Mouse (Mus musculus) midbrain, postnatal 0 days (tissue): ENCODE data around the gene Tmem50b. TPM values are rescaled to one million over a fixed set of nuclear protein-coding genes. Genes with fewer than 3 reads are reported as not detected.

Experiments used
- ATAC-seq: fragments of 200-750 bp; cut with Nextera tagmentation; 2 replicates; pipeline ENCODE4 v1.8.0; 2017; ENCODE audit warnings: moderate number of reproducible peaks, mild to moderate bottlenecking, moderate TSS enrichment, moderate library complexity; ENCODE audit not compliant: low FRiP score
- DNase-seq: peaks from one replicate; pipeline ENCODE4 v3.0.0-alpha.2; 2015; ENCODE audit warnings: low spot score
- H3K27ac ChIP-seq: fragments of 300-500 bp; sonication (generic); 2 replicates; pipeline ENCODE4 v1.5.1; 2014; ENCODE audit warnings: low read depth, mild to moderate bottlenecking, low read length, mixed read lengths
- H3K27me3 ChIP-seq: fragments of 300-500 bp; sonication (generic); 2 replicates; pipeline ENCODE4 v1.6.1; 2014; ENCODE audit warnings: low read length, control low read depth, mixed read lengths; ENCODE audit not compliant: insufficient read depth
- H3K36me3 ChIP-seq: fragments of 300-500 bp; sonication (generic); 2 replicates; pipeline ENCODE4 v1.6.1; 2014; ENCODE audit warnings: low read length, control low read depth, mixed read lengths; ENCODE audit not compliant: insufficient read depth
- H3K4me1 ChIP-seq: fragments of 300-500 bp; sonication (generic); 2 replicates; pipeline ENCODE4 v1.6.1; 2014; ENCODE audit warnings: mild to moderate bottlenecking, control low read depth, antibody characterized with exemption, low read length, mixed read lengths; ENCODE audit not compliant: insufficient read depth
- H3K4me2 ChIP-seq: fragments of 300-500 bp; sonication (generic); 2 replicates; pipeline ENCODE4 v1.6.1; 2014; ENCODE audit warnings: low read depth, mild to moderate bottlenecking, low read length, mixed read lengths; ENCODE audit not compliant: poor library complexity, severe bottlenecking
- H3K4me3 ChIP-seq: fragments of 300-500 bp; sonication (generic); 2 replicates; pipeline ENCODE4 v1.5.1; 2014; ENCODE audit warnings: low read depth, mild to moderate bottlenecking, low read length, moderate library complexity
- H3K9ac ChIP-seq: fragments of 300-500 bp; sonication (generic); replicated peaks from 2 replicates; pipeline ENCODE4 v1.6.1; 2014; ENCODE audit warnings: mild to moderate bottlenecking, low read length, moderate library complexity, mixed read lengths; ENCODE audit not compliant: poor library complexity, severe bottlenecking
- H3K9me3 ChIP-seq: fragments of 300-500 bp; sonication (generic); 2 replicates; pipeline ENCODE4 v1.6.1; 2016; ENCODE audit warnings: low read length, control low read depth
- CTCF ChIP-seq: IDR thresholded peaks from 2 replicates; pipeline ENCODE4 v1.5.1; 2016; ENCODE audit warnings: antibody characterized with exemption, mild to moderate bottlenecking
- WGBS: fragments of 180-500 bp; shearing (Covaris S2); extraction: QIAGEN DNeasy Blood & Tissue Kit; methylation state at CpG from one replicate; pipeline ENCODE4 v1.1.7; 2014; 5-methylcytosine and 5-hydroxymethylcytosine counted together
- polyA plus RNA-seq: library from polyadenylated mRNA; unstranded; fragments of >200 nt; fragmentation: Nextera tagmentation; extraction: Ambion mirVana; gene quantifications from 2 replicates; pipeline ENCODE4 v1.2.1, GENCODE M21; 2015
- total RNA-seq: library from RNA; depleted of rRNA; stranded (reverse); fragments of >200 nt; gene quantifications from 2 replicates; pipeline ENCODE4 v1.2.3, GENCODE M21; 2014

Tmem50b gene
- total and polyA plus RNA-seq, 2 experiments from 2014 or later = 78.2 to 103 TPM

DNA sequence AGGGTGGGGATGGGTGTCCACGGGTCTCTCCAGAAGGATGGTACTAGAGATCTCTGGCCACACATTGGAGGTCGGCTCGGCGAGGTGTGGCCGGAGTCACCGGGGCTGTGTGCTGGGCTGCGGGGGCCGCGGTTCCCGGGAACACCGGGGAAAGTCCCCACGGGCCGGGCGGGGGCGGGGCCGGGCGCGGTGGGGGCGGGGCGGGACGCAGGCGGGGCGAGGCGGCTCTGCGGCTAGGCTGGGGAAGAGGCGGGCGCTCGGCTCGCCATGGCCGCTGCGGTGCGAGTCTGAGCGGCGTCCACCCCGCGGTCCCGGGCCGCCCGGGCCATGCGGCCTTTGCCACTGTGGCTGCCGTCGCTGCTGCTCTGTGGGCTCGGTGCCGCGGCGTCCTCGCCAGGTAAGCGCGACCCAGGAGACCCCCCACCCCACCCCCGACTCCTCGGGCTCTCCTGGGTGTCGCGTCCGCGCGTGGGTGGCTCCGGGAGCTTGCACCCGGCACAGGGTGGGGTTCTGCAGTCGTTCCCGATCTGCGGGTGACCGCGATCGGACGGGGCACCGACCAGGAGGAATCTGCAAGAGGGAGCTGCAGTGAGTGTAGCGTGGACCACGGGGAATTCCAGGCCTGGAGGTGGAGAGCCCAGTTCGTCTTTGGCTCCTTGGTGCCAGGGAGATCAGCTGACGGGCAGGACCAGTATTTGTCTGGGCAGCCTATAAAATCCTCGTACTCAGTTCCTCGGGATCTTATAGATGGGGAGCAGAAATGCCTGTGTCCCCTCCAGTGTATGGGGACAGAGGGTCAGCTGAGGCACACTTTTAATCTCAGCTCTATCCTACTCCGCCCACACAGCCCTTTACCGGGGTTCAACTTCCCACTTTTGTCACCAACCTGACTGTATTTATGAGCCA lies 50.5 kb downstream of the Tmem50b start, which contains the start of gene Ifngr2:
Gene Ifngr2 (plus strand): TSS at position 237 of the 906 bp plus-strand sequence.
- H3K27me3 ChIP-seq = no peaks in the 10 kb centered on the region
- no peaks in the 10 kb centered on the region for H3K36me3 ChIP-seq
- no peak for TF ChIP-seq CTCF
- peak within 1 kb of the TSS; percentile 83 for H3K4me2 ChIP-seq
- peaks cover 6% of the 10 kb centered on the region; the same call in 1 of the 2 replicates for H3K4me1 ChIP-seq
- 2% methylated on average over 50 of the region's 74 CpGs for WGBS
- peak within 1 kb of the TSS; percentile 55 for H3K27ac ChIP-seq
- ATAC-seq (peak; percentile 82), DNase-seq (no peak)
- H3K9ac ChIP-seq = peak within 1 kb of the TSS; percentile 96
- no peaks in the 10 kb centered on the region for H3K9me3 ChIP-seq
- H3K4me3 ChIP-seq = peak within 1 kb of the TSS; percentile 80

DNA sequence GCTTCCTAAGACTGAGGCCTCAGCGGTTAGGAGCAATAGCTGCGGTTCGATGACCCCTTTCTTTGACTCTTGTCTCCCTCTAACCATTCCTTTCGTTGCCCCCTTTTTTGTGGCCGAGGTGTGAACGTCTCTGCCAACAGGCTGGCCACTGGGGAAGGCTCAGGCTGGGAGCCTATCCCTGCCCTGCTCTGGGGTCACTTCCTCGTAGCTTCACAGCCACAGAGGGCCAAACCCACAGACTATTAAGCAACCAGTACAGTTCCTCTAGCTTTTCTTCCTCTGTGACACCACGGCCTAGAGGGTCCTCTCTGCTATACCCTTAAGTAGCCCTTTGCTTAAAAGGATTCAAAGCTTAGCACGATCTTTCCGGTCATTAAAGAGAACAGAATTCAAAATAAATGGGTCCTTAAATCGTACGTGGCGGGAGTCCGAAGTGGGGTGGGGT lies 51.2 kb downstream of the Tmem50b start:
- DNase-seq = no peak

DNA sequence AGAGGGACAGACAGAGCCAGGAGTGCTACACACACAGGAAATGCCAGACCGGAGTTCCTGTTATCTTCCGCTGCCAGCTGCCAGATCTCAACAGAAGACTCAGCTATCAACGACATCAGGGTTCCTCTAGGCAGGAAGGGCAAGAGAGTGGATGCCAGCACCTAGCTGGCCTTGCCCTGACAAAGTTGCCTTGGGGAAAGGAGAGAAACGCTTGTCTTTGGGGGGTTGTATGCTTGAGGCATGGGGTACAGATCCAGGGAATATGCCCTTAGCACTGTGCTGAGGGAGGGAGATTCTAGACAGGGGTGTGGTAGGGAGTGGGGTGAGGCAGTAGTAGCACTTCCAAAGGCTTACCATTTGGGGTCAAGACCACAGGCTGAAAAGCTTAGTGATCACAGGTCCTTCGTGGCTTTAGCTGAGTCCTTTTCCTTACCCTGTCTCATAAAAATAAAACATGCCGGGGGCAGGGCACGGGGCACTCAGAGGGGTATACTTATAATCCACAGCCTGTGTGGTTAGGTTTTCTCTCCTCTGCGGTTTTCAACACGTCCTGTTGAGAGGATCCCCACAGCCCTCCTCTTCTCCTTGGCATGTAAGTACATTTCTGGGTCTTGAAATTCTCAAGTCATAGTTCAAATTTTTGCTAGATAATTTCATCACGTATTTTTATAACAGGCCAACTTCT lies 51.9 kb downstream of the Tmem50b start:
- no peak overlapping the region for H3K27ac ChIP-seq
- no peak overlapping the region for H3K9ac ChIP-seq
- TF ChIP-seq CTCF = no peak
- no peak overlapping the region for H3K4me3 ChIP-seq
- H3K4me2 ChIP-seq = no peak overlapping the region
- H3K9me3 ChIP-seq = no peaks in the 10 kb centered on the region
- WGBS = 75% methylated on average over 10 of the region's 10 CpGs
- DNase-seq = no peak
- ATAC-seq = no peak
- H3K27me3 ChIP-seq = no peaks in the 10 kb centered on the region
- H3K4me1 ChIP-seq = peaks cover 6% of the 10 kb centered on the region; the same call in 1 of the 2 replicates
- no peaks in the 10 kb centered on the region for H3K36me3 ChIP-seq

More for the DNA sequence above, 51.2 kb downstream of the Tmem50b start:
- 21% methylated on average over 14 of the region's 14 CpGs for WGBS
- Histone ChIP-seq H3K9me3 (no peaks in the 10 kb centered on the region), H3K36me3 (no peaks in the 10 kb centered on the region), H3K4me1 (peaks cover 6% of the 10 kb centered on the region; the same call in 1 of the 2 replicates), H3K27ac (peak overlapping the region; percentile 55; the same call in 1 of the 2 replicates), H3K9ac (peak overlapping the region; percentile 96), H3K27me3 (no peaks in the 10 kb centered on the region), H3K4me3 (peak overlapping the region; percentile 80), H3K4me2 (peak overlapping the region; percentile 83)
- ATAC-seq = peak; percentile 35
- no peak for TF ChIP-seq CTCF

DNA sequence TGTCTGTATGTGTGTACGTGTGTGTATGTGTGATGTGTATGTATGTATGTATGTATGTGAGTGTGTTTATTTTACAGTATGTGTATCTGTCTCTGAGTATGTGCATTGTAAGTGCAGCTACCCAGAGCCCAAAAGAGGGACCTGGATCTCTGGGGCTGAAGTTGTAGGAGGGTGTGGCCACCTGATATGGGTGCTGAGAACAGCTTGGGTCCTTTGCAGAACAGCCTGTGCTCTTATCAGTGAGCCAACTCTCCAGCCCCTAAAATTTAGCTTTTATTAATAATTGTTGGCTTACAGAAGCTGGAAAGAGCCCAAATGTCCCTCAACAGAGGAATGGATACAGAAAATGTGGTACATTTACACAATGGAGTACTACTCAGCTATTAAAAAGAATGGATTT lies 54.0 kb downstream of the Tmem50b start:
- TF ChIP-seq CTCF = no peak
- DNase-seq (no peak), ATAC-seq (no peak)
- Histone ChIP-seq H3K4me1 (peaks cover under 1% of the 10 kb centered on the region; the same call in 1 of the 2 replicates), H3K9ac (no peak overlapping the region), H3K27ac (no peak overlapping the region), H3K36me3 (no peaks in the 10 kb centered on the region), H3K27me3 (no peaks in the 10 kb centered on the region), H3K4me3 (no peak overlapping the region), H3K4me2 (no peak overlapping the region), H3K9me3 (no peaks in the 10 kb centered on the region)
- WGBS = 97% methylated on average over 1 of the region's 1 CpGs

DNA sequence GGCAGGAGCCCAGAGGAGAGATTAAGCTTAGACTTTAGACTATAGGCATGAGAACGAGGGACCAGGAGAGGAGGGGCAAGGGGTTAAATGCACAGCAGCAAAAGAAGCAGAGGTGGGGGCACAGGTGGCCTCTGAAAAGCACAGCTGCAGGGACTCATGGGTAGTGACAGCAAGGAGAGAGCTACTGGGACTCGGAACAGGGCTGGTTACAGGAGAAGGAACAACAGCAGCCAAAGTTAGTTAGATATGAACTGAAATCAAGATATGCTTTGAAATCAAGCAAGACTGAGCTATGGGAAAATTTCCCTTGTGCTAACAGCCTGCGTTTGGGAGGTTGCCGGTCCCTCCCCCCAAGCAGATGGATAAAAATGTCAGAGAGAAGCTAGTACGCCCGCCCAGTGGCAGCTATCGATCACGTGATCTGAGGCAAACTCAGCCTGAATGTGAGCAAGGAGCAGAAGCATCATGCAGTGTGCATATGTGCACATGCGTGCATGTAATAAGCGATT lies 56.0 kb downstream of the Tmem50b start:
- H3K36me3 ChIP-seq = no peaks in the 10 kb centered on the region
- ATAC-seq (peak; percentile 84), DNase-seq (peak; percentile 48)
- no peaks in the 10 kb centered on the region for H3K9me3 ChIP-seq
- no peaks in the 10 kb centered on the region for H3K27me3 ChIP-seq
- H3K9ac ChIP-seq = 0 out of 2 replicates have a peak overlapping the region, but pooled peaks have one; percentile 13
- 0 out of 2 replicates have a peak overlapping the region, but pooled peaks have one; percentile 3 for H3K27ac ChIP-seq
- no peak overlapping the region for H3K4me3 ChIP-seq
- 36% methylated on average over 10 of the region's 10 CpGs for WGBS
- peak overlapping the region; percentile 24; the same call in 1 of the 2 replicates for H3K4me2 ChIP-seq
- no peak for TF ChIP-seq CTCF
- H3K4me1 ChIP-seq = no peaks in the 10 kb centered on the region
